Comparison of ENCODE assay signal across 16 mouse cellular contexts in genomic region chr9:42270617-42271016, GRCm38 (mm10).
"Had no signal": no experiment of that assay in that cellular context is flagged by ENCODE, and none has a peak within 500 bp of the region (broad histone marks: within the 10 kb centered on the region; RNA-seq: fewer than 3 reads in every experiment).

No protein-coding gene starts in this region.

- DNase-seq: retina, postnatal 1 day; right cerebral cortex, adult 18-20 months; right cerebral cortex, postnatal 14 days; right cerebral cortex, postnatal 25 days; right cerebral cortex, postnatal 4 days; spleen, adult 18-20 months; thymus, adult 18-20 months; thymus, adult 2 months; thymus, postnatal 14 days; thymus, postnatal 25 days; thymus, postnatal 36 days; thymus, postnatal 4 days had no signal

- H3K9ac ChIP-seq: neural tube, embryonic 13.5 days; neural tube, embryonic 15.5 days; stomach, embryonic 15.5 days had no signal

- H3K27me3 ChIP-seq: neural tube, embryonic 13.5 days; neural tube, embryonic 15.5 days; stomach, embryonic 15.5 days had no signal

- H3K27ac ChIP-seq: neural tube, embryonic 13.5 days; neural tube, embryonic 15.5 days; stomach, embryonic 15.5 days; stomach, postnatal 0 days had no signal

- H3K4me1 ChIP-seq: neural tube, embryonic 13.5 days; neural tube, embryonic 15.5 days; stomach, embryonic 15.5 days had no signal

- H3K9me3 ChIP-seq: neural tube, embryonic 13.5 days; neural tube, embryonic 15.5 days; stomach, embryonic 15.5 days had no signal

- H3K4me2 ChIP-seq: neural tube, embryonic 13.5 days; neural tube, embryonic 15.5 days; stomach, embryonic 15.5 days had no signal

- H3K4me3 ChIP-seq: neural tube, embryonic 13.5 days; neural tube, embryonic 15.5 days; stomach, embryonic 15.5 days had no signal

- H3K36me3 ChIP-seq: neural tube, embryonic 13.5 days; neural tube, embryonic 15.5 days; stomach, embryonic 15.5 days had no signal
